Mouse (Mus musculus) lung, adult 2 months (tissue): ENCODE results near the gene Plcb3.

Source experiments
- CTCF ChIP-seq: fragments of 200-500 bp; IDR thresholded peaks from 2 replicates; pipeline ENCODE4 v1.5.1; 2011; ENCODE audit warnings: mild to moderate bottlenecking, low read length, control low read depth; ENCODE audit not compliant: insufficient read depth
- POLR2A ChIP-seq: fragments of 200-500 bp; IDR thresholded peaks from 2 replicates; pipeline ENCODE4 v1.6.1; 2011; ENCODE audit warnings: low read depth, mild to moderate bottlenecking, control low read depth, low read length, borderline replicate concordance; ENCODE audit errors: extremely low read depth

- TF ChIP-seq CTCF (no peak), POLR2A (no peak)
Observed at GRCm38 (mm10) chr19:6928080-6928479, 48.2 kb downstream of the Plcb3 start.
